9 mouse cellular contexts compared by ENCODE assay signal in genomic region chr5:125081318-125082101, GRCm38 (mm10).
DNase-seq lines count a peak whose midpoint lies in the region; ATAC-seq and TF ChIP-seq lines count a peak whose summit lies in the region.
"Had no signal": no experiment of that assay in that cellular context is flagged by ENCODE, and none has a peak within 500 bp of the region (broad histone marks: within the 10 kb centered on the region; RNA-seq: fewer than 3 reads in every experiment).

No protein-coding gene starts in this region.

- H3K27me3 ChIP-seq in embryonic facial prominence, embryonic 14.5 days (replicated peaks; ENCODE audit: control insufficient read depth, insufficient read depth, low read length): no peaks in the 10 kb centered on the region
- H3K27me3 ChIP-seq in limb, embryonic 14.5 days (ENCODE audit: control insufficient read depth, insufficient read depth, low read length): no peaks in the 10 kb centered on the region
- no peaks in the 10 kb centered on the region for H3K27me3 ChIP-seq in neural tube, embryonic 13.5 days

- no peak overlapping the region for H3K4me3 ChIP-seq in embryonic facial prominence, embryonic 14.5 days (ENCODE audit: low read depth, low read length)
- H3K4me3 ChIP-seq in limb, embryonic 14.5 days (replicated peaks; ENCODE audit: low read length): no peak overlapping the region
- H3K4me3 ChIP-seq in neural tube, embryonic 13.5 days: no peak overlapping the region
- H3K4me3 ChIP-seq: erythroblast, embryonic 14.5 days had no signal

- ATAC-seq in embryonic facial prominence, embryonic 14.5 days (ENCODE audit: low read depth): peak; percentile 50
- no peak for ATAC-seq in limb, embryonic 14.5 days (ENCODE audit: low FRiP score, low read depth)
- ATAC-seq in neural tube, embryonic 13.5 days (ENCODE audit: low read depth): peak; percentile 57

- H3K4me2 ChIP-seq in embryonic facial prominence, embryonic 14.5 days (ENCODE audit: low read depth, low read length): no peak overlapping the region
- H3K4me2 ChIP-seq in limb, embryonic 14.5 days (replicated peaks; ENCODE audit: low read depth, low read length, severe bottlenecking): no peak overlapping the region
- no peak overlapping the region for H3K4me2 ChIP-seq in neural tube, embryonic 13.5 days

- 69% methylated on average over 19 of the region's 21 CpGs for WGBS in embryonic facial prominence, embryonic 14.5 days
- WGBS in limb, embryonic 14.5 days: 72% methylated on average over 21 of the region's 21 CpGs
- whole genome bisulfite sequencing in neural tube, embryonic 13.5 days: 50% methylated on average over 21 of the region's 21 CpGs

- TF ChIP-seq POLR2A in limb, embryonic 14.5 days (IDR thresholded peaks at IDR 0.05; ENCODE audit: borderline replicate concordance, extremely low read depth, insufficient read depth, insufficient read length): no peak

- H3K27ac ChIP-seq in embryonic facial prominence, embryonic 14.5 days (replicated peaks; ENCODE audit: low read depth, low read length): 0 out of 2 replicates have a peak overlapping the region, but pooled peaks have one; percentile 30
- no peak overlapping the region; the same call in 1 of the 2 replicates for H3K27ac ChIP-seq in limb, embryonic 14.5 days (replicated peaks; ENCODE audit: low read depth, low read length)
- H3K27ac ChIP-seq in neural tube, embryonic 13.5 days (replicated peaks): peak overlapping the region; percentile 79

- H3K9me3 ChIP-seq in embryonic facial prominence, embryonic 14.5 days (ENCODE audit: control insufficient read depth, low read length): no peaks in the 10 kb centered on the region
- no peaks in the 10 kb centered on the region for H3K9me3 ChIP-seq in limb, embryonic 14.5 days (ENCODE audit: control insufficient read depth, low read length)
- no peaks in the 10 kb centered on the region for H3K9me3 ChIP-seq in neural tube, embryonic 13.5 days

- peak; percentile 74 for DNase-seq in layer of hippocampus, adult 11-12 months (ENCODE audit: low spot score)
- no peak for DNase-seq in layer of hippocampus, adult 9-10 months (ENCODE audit: low spot score)
- no peak for DNase-seq in embryonic facial prominence, embryonic 14.5 days (ENCODE audit: low spot score)
- peak; percentile 92 to 93 for DNase-seq in heart, adult 18-20 months
- DNase-seq in kidney, adult 18-20 months: peak; percentile 97
- DNase-seq in limb, embryonic 14.5 days (ENCODE audit: low spot score): no peak
- no peak for DNase-seq in thymus, postnatal 4 days

- no peaks in the 10 kb centered on the region; the same call in 1 of the 2 replicates for H3K4me1 ChIP-seq in embryonic facial prominence, embryonic 14.5 days (ENCODE audit: control insufficient read depth, insufficient read depth, low read length)
- H3K4me1 ChIP-seq in limb, embryonic 14.5 days (ENCODE audit: control insufficient read depth, insufficient read depth, low read length): peaks cover 6% of the 10 kb centered on the region
- peaks cover 54% of the 10 kb centered on the region for H3K4me1 ChIP-seq in neural tube, embryonic 13.5 days (replicated peaks)

- H3K36me3 ChIP-seq in embryonic facial prominence, embryonic 14.5 days (ENCODE audit: control insufficient read depth, insufficient read depth, low read length): peaks cover 95% of the 10 kb centered on the region
- peaks cover 97% of the 10 kb centered on the region for H3K36me3 ChIP-seq in limb, embryonic 14.5 days (ENCODE audit: control insufficient read depth, insufficient read depth, low read length)
- peaks cover 90% of the 10 kb centered on the region for H3K36me3 ChIP-seq in neural tube, embryonic 13.5 days

- H3K9ac ChIP-seq in embryonic facial prominence, embryonic 14.5 days (ENCODE audit: low read depth, low read length): no peak overlapping the region
- H3K9ac ChIP-seq in limb, embryonic 14.5 days (ENCODE audit: low read depth, low read length, severe bottlenecking): peak overlapping the region; percentile 28; the same call in 1 of the 2 replicates
- H3K9ac ChIP-seq in neural tube, embryonic 13.5 days: peak overlapping the region; percentile 34; the same call in 1 of the 2 replicates

Comparison
In these comparisons a context has a peak if more than half of its experiments do, and no peak if none do; other contexts are left out.
1. DNase-seq: peak in layer of hippocampus, adult 11-12 months (single experiment), heart, adult 18-20 months (2 of 2) and kidney, adult 18-20 months (single experiment); none in layer of hippocampus, adult 9-10 months (single experiment), embryonic facial prominence, embryonic 14.5 days (single experiment), limb, embryonic 14.5 days (single experiment) and thymus, postnatal 4 days (single experiment).